Mouse (Mus musculus): ENCODE results near the gene Eci1.

DNA sequence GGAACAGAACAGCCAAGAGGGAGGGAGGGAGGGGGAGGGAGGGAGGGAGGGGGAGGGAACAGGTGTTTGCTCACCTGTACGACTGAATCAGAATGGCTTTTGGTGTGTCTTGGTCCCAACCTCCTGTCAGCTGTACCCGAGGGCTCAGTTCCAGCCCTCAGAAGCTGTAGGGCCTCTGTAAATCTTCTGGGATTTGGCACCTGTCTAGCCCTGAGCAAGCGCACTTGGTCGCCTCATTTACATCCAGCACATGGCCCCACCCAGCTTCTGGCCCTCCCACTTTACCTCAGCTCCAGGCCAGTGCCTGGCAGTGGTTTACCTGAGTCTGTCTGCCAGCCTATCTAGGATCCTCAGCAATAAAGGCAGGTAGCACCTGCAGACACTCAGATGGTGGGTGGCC lies 32.9 kb upstream of the Eci1 start:
- TF ChIP-seq POLR2A (IDR thresholded peaks at IDR 0.05; ENCODE audit: extremely low read depth, insufficient read depth, low read length): no peak
- TF ChIP-seq CTCF (IDR thresholded peaks at IDR 0.05; ENCODE audit: extremely low read depth, insufficient read depth, low read length): no peak

Measured in cortical plate, adult 2 months (tissue).